Mouse (Mus musculus) stomach, postnatal 0 days (tissue): Measurements from ENCODE around the gene Ift122. TPM values are rescaled to one million over a fixed set of nuclear protein-coding genes. Genes with fewer than 3 reads are reported as not detected.

ENCODE experiments used
- ATAC-seq: fragments of 200-750 bp; cut with Nextera tagmentation; 2 replicates; pipeline ENCODE4 v1.8.0; 2017; ENCODE audit not compliant: low FRiP score, low TSS enrichment
- DNase-seq: peaks from one replicate; pipeline ENCODE4 v3.0.0-alpha.2; 2016; ENCODE audit warnings: low spot score
- H3K27ac ChIP-seq: fragments of 300-500 bp; sonication (generic); replicated peaks from 2 replicates; pipeline ENCODE4 v1.5.1; 2014; ENCODE audit warnings: mild to moderate bottlenecking, control low read depth
- H3K27me3 ChIP-seq: fragments of 300-500 bp; sonication (generic); 2 replicates; pipeline ENCODE4 v1.6.1; 2014; ENCODE audit warnings: low read length; ENCODE audit not compliant: control insufficient read depth, insufficient read depth
- H3K36me3 ChIP-seq: fragments of 300-500 bp; sonication (generic); 2 replicates; pipeline ENCODE4 v1.6.1; 2014; ENCODE audit warnings: low read length, mixed read lengths; ENCODE audit not compliant: control insufficient read depth, insufficient read depth
- H3K4me1 ChIP-seq: fragments of 300-500 bp; sonication (generic); replicated peaks from 2 replicates; pipeline ENCODE4 v1.6.1; 2014; ENCODE audit warnings: antibody characterized with exemption; ENCODE audit not compliant: control insufficient read depth, insufficient read depth
- H3K4me2 ChIP-seq: fragments of 300-500 bp; sonication (generic); replicated peaks from 2 replicates; pipeline ENCODE4 v1.6.1; 2014; ENCODE audit warnings: low read depth, mild to moderate bottlenecking, control low read depth, moderate library complexity
- H3K4me3 ChIP-seq: fragments of 300-500 bp; sonication (generic); 2 replicates; pipeline ENCODE4 v1.5.1; 2014; ENCODE audit warnings: low read depth, low read length, control low read depth
- H3K9ac ChIP-seq: fragments of 300-500 bp; sonication (generic); 2 replicates; pipeline ENCODE4 v1.6.1; 2014; ENCODE audit warnings: mild to moderate bottlenecking, low read length, control low read depth, mixed read lengths
- H3K9me3 ChIP-seq: fragments of 300-500 bp; sonication (generic); 2 replicates; pipeline ENCODE4 v1.6.1; 2016; ENCODE audit warnings: low read length; ENCODE audit not compliant: control insufficient read depth
- CTCF ChIP-seq: IDR thresholded peaks from 2 replicates; pipeline ENCODE4 v1.5.1; 2016; ENCODE audit warnings: antibody characterized with exemption, low read depth, mild to moderate bottlenecking, moderate library complexity
- EP300 ChIP-seq: optimal IDR thresholded peaks from 2 replicates; pipeline ENCODE3; 2016; ENCODE audit warnings: antibody characterized with exemption
- WGBS: fragments of 180-500 bp; shearing (Covaris S2); extraction: QIAGEN DNeasy Blood & Tissue Kit; methylation state at CpG from one replicate; pipeline ENCODE4 v1.1.7; 2014; 5-methylcytosine and 5-hydroxymethylcytosine counted together
- polyA plus RNA-seq: library from polyadenylated mRNA; unstranded; fragments of >200 nt; fragmentation: Nextera tagmentation; extraction: Ambion mirVana; gene quantifications from 2 replicates; pipeline ENCODE4 v1.2.1, GENCODE M21; 2015

Ift122 gene
- polyA plus RNA-seq, 1 experiment from 2014 or later: 4.9 TPM

DNA sequence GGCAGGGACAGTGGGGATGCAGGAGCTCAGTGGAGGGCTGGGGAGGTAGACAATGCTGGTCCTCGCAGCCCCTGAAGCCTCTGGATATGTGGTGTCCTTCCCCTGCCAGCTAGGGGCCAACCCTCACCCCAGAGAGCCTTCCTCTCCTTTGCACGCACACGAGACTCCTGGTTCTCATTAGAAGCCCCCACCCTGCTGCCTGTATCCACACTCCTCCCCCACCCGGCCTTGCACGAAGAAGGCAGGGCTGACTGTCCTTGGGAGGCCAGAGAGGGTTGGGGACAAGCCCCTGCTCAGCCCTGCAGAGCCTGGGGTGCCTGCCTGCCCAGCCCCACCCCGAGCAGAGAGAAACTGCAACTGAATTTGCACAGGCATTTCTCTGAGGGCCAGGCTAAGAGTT is 104.4 kb downstream of the Ift122 start:
- ATAC-seq (no peak), DNase-seq (no peak)
- H3K4me3 ChIP-seq: no peak overlapping the region
- no peaks in the 10 kb centered on the region for H3K9me3 ChIP-seq
- no peak overlapping the region for H3K9ac ChIP-seq
- H3K4me2 ChIP-seq: no peak overlapping the region
- TF ChIP-seq CTCF (no peak), EP300 (no peak)
- 57% methylated on average over 6 of the region's 6 CpGs for WGBS
- peaks cover 8% of the 10 kb centered on the region; the same call in 1 of the 2 replicates for H3K4me1 ChIP-seq
- no peaks in the 10 kb centered on the region for H3K27me3 ChIP-seq
- H3K27ac ChIP-seq: peak overlapping the region; percentile 82
- 0 out of 2 replicates have a peak, but pooled peaks cover 3% of the 10 kb centered on the region for H3K36me3 ChIP-seq

DNA sequence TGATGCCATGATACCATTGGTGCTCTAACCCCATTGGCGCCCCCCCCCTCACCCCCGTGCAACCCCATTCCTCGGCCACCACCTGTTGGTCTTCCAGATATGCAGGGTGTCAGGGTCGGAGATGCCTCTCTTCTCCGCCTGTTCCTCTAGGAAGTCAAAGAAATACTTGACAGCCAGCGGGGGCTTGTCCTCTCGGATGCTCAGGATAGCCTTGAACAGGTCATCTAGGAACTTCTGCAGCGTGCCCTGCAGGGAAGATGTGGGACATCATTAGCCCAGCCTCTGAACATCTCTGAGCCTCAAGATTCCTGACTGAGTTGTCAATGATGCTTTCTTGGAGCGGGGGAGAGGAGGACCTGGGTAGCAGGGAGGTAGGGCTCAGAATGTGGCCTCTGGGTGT is 105.2 kb downstream of the Ift122 start:
- Histone ChIP-seq H3K4me1 (peaks cover 8% of the 10 kb centered on the region; the same call in 1 of the 2 replicates), H3K4me3 (no peak overlapping the region), H3K27ac (peak overlapping the region; percentile 59), H3K27me3 (no peaks in the 10 kb centered on the region), H3K9ac (no peak overlapping the region), H3K9me3 (no peaks in the 10 kb centered on the region), H3K4me2 (no peak overlapping the region), H3K36me3 (peaks cover 7% of the 10 kb centered on the region; the same call in 1 of the 2 replicates)
- 87% methylated on average over 9 of the region's 9 CpGs for whole genome bisulfite sequencing
- ATAC-seq (no peak), DNase-seq (no peak)
- TF ChIP-seq CTCF: no peak
- no peak for TF ChIP-seq EP300

DNA sequence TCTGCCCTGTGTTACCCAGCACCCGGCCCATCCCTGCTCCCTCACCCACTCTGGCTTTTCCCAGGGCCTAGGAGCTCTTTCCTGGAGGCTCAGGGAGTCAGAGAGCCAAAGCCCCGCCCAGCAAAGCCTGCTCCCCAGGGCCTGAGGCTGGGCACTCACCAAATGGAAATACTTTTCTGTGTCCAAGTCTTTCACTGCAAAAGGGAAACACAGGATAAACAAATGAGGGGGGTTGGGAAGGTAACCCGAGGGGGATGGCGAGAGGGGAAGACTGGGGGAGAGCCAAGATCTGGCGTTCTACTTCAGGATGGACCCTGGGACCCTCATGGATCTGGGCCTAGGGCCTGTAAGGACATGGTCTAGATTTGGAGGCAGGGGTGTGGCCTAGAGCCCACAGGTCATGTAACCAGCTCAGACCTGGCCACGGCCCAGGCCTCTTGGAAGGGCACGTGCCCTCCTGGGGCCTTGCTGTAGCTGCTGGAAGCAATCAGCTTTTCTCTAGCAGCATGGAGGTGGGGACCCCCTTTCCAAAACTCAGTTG is 106.0 kb downstream of the Ift122 start:
- ATAC-seq: peak; percentile 59; the same call in 1 of the 2 replicates
- Histone ChIP-seq H3K27ac (peak overlapping the region; percentile 59), H3K9me3 (no peaks in the 10 kb centered on the region), H3K4me2 (no peak overlapping the region), H3K27me3 (no peaks in the 10 kb centered on the region), H3K36me3 (peaks cover 9% of the 10 kb centered on the region; the same call in 1 of the 2 replicates), H3K9ac (peak overlapping the region; percentile 43; the same call in 1 of the 2 replicates), H3K4me3 (no peak overlapping the region), H3K4me1 (peaks cover 8% of the 10 kb centered on the region; the same call in 1 of the 2 replicates)
- WGBS: 30% methylated on average over 6 of the region's 7 CpGs
- no peak for TF ChIP-seq EP300
- TF ChIP-seq CTCF: no peak
- peak; percentile 59 for DNase-seq

DNA sequence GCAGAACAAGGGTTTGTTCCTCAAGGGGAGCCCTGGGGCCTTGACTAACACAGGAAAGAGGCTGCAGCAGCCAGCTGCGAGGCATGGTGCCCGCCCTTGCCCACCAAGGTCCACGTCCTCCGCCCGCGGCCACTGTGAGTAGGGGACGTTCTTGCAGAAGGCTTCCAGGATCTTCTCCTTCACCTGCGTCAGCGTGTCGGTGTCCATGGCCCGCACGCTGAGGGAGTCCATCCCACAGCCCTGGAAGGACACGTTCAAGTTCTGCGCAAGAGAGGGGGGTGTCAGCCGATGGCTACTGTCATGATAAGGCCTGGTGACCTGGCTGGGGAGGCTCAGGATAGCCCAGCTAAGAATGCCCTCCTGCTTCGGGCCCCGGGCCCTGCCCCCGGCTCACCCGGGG is 107.1 kb downstream of the Ift122 start:
- no peak for DNase-seq
- 90% methylated on average over 19 of the region's 19 CpGs for WGBS
- Histone ChIP-seq H3K36me3 (peaks cover 9% of the 10 kb centered on the region; the same call in 1 of the 2 replicates), H3K9ac (no peak overlapping the region), H3K4me1 (peaks cover 8% of the 10 kb centered on the region; the same call in 1 of the 2 replicates), H3K9me3 (no peaks in the 10 kb centered on the region), H3K27me3 (no peaks in the 10 kb centered on the region), H3K4me3 (no peak overlapping the region), H3K27ac (no peak overlapping the region), H3K4me2 (no peak overlapping the region)
- ATAC-seq: no peak
- no peak for TF ChIP-seq EP300
- TF ChIP-seq CTCF: no peak

DNA sequence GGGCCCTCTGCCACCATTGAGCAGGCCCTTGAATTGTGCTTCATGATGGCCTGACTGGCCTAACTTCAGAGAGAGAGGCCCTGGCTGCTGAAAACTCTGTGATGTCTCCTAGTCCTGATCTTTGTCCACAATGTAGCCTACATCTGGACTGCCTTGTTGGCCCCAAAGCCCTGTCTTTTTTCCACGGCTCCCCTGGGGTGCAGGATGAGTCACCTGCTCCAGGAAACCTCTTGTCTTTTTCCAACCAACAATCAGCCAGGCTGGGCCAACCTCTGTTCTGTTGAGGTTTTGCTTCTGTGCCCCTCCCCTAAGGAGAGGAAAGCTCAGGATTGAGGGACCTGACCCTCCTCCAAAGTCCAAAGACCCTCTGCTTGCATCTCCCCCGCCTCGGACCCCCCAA is 108.5 kb downstream of the Ift122 start:
- DNase-seq (no peak), ATAC-seq (no peak)
- Histone ChIP-seq H3K4me1 (peaks cover 8% of the 10 kb centered on the region; the same call in 1 of the 2 replicates), H3K4me2 (no peak overlapping the region), H3K4me3 (no peak overlapping the region), H3K9me3 (no peaks in the 10 kb centered on the region), H3K9ac (no peak overlapping the region), H3K36me3 (peaks cover 14% of the 10 kb centered on the region; the same call in 1 of the 2 replicates), H3K27me3 (no peaks in the 10 kb centered on the region), H3K27ac (no peak overlapping the region)
- whole genome bisulfite sequencing: 65% methylated on average over 3 of the region's 3 CpGs
- TF ChIP-seq EP300: no peak
- no peak for TF ChIP-seq CTCF

DNA sequence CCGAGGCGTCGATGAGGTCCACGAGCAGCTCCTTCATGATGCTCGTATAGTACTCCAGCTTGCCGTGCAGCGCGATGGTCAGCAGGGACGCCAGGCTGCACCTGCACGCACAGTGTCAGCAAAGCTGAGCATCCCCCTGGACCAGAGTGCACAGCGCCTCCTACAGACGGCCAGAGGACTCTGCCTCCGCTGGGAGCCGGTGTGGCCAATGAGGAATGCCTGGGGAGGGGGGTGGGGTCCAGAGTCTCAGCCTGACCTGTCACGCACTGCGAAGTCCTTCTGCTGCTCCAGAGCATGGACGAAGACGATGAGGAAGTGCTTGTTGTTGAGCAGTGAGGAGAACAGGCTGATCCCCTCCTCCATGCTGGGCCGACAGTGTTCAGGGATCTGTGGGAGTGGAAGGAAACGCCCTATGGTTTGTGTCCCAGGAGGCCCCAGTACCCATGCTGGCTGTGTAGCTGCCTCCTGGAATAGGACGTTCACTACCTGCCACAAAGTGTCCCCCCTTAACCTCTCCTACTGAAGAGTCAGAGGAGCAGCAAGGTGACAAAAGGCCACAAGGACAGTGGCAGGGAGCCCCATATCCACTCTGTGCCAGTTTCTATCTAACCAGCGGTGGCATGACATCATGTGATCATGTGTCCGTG is 109.3 kb downstream of the Ift122 start:
- ATAC-seq (peak; percentile 11; the same call in 1 of the 2 replicates), DNase-seq (peak; percentile 49)
- Histone ChIP-seq H3K4me3 (no peak overlapping the region), H3K36me3 (peaks cover 17% of the 10 kb centered on the region; the same call in 1 of the 2 replicates), H3K27ac (no peak overlapping the region), H3K4me1 (peaks cover 8% of the 10 kb centered on the region; the same call in 1 of the 2 replicates), H3K27me3 (no peaks in the 10 kb centered on the region), H3K9me3 (no peaks in the 10 kb centered on the region), H3K4me2 (no peak overlapping the region), H3K9ac (no peak overlapping the region)
- TF ChIP-seq EP300 (no peak), CTCF (peak; percentile 70)
- 55% methylated on average over 23 of the region's 23 CpGs for WGBS
